Mouse (Mus musculus) limb, embryonic 11.5 days (tissue): ENCODE data around the gene Fam43b. TPM values are rescaled to one million over a fixed set of nuclear protein-coding genes. Genes with fewer than 3 reads are reported as not detected.
A peak's percentile ranks its signal among the peaks of the same experiment; 100 is the strongest.

ENCODE experiments used
- ATAC-seq: fragments of 200-750 bp; cut with Nextera tagmentation; 2 replicates; pipeline ENCODE4 v1.8.0; 2017; ENCODE audit warnings: low read depth; ENCODE audit not compliant: insufficient number of reproducible peaks, low FRiP score, low TSS enrichment
- DNase-seq: peaks from one replicate; pipeline ENCODE4 v3.0.0-alpha.2; 2015; ENCODE audit warnings: low spot score
- H3K27ac ChIP-seq: fragments of 300-500 bp; sonication (generic); replicated peaks from 2 replicates; pipeline ENCODE4 v1.5.1; 2014; ENCODE audit warnings: low read depth, mild to moderate bottlenecking, low read length
- H3K27me3 ChIP-seq: fragments of 300-500 bp; sonication (generic); 2 replicates; pipeline ENCODE4 v1.6.1; 2014; ENCODE audit warnings: mild to moderate bottlenecking, low read length, mixed read lengths; ENCODE audit not compliant: control insufficient read depth, insufficient read depth
- H3K36me3 ChIP-seq: fragments of 300-500 bp; sonication (generic); 2 replicates; pipeline ENCODE4 v1.6.1; 2014; ENCODE audit warnings: mild to moderate bottlenecking, low read length, moderate library complexity, mixed read lengths; ENCODE audit not compliant: control insufficient read depth, insufficient read depth
- H3K4me1 ChIP-seq: fragments of 300-500 bp; sonication (generic); 2 replicates; pipeline ENCODE4 v1.6.1; 2014; ENCODE audit warnings: low read length, mixed read lengths; ENCODE audit not compliant: control insufficient read depth, insufficient read depth
- H3K4me2 ChIP-seq: fragments of 300-500 bp; sonication (generic); 2 replicates; pipeline ENCODE4 v1.6.1; 2014; ENCODE audit warnings: low read depth, mild to moderate bottlenecking, moderate library complexity; ENCODE audit not compliant: severe bottlenecking
- H3K4me3 ChIP-seq: fragments of 300-500 bp; sonication (generic); 2 replicates; pipeline ENCODE4 v1.5.1; 2014; ENCODE audit warnings: low read depth, low read length
- H3K9ac ChIP-seq: fragments of 300-500 bp; sonication (generic); 2 replicates; pipeline ENCODE4 v1.6.1; 2014; ENCODE audit warnings: mild to moderate bottlenecking, low read length
- H3K9me3 ChIP-seq: fragments of 300-500 bp; sonication (generic); 2 replicates; pipeline ENCODE4 v1.6.1; 2016; ENCODE audit warnings: low read length; ENCODE audit not compliant: control insufficient read depth
- WGBS: fragments of 180-500 bp; shearing (Covaris S2); extraction: QIAGEN DNeasy Blood & Tissue Kit; methylation state at CpG from one replicate; pipeline ENCODE4 v1.1.7; 2014; 5-methylcytosine and 5-hydroxymethylcytosine counted together
- polyA plus RNA-seq: library from polyadenylated mRNA; unstranded; fragments of >200 nt; fragmentation: Nextera tagmentation; extraction: Ambion mirVana; gene quantifications from 2 replicates; pipeline ENCODE4 v1.2.1, GENCODE M21; 2014

Gene Fam43b
- polyA plus RNA-seq, 1 experiment from 2014 or later: not detected

- Histone ChIP-seq H3K27me3 (no peaks in the 10 kb centered on the region), H3K4me1 (0 out of 2 replicates have a peak, but pooled peaks cover 3% of the 10 kb centered on the region), H3K27ac (no peak overlapping the region), H3K9ac (no peak overlapping the region), H3K36me3 (no peaks in the 10 kb centered on the region), H3K4me3 (no peak overlapping the region), H3K4me2 (no peak overlapping the region), H3K9me3 (no peaks in the 10 kb centered on the region)
- WGBS: 68% methylated on average over 10 of the region's 10 CpGs
- DNase-seq (no peak), ATAC-seq (no peak)
Measured at GRCm38 (mm10) chr4:138380132-138380689, 16.1 kb downstream of the Fam43b start.

DNA sequence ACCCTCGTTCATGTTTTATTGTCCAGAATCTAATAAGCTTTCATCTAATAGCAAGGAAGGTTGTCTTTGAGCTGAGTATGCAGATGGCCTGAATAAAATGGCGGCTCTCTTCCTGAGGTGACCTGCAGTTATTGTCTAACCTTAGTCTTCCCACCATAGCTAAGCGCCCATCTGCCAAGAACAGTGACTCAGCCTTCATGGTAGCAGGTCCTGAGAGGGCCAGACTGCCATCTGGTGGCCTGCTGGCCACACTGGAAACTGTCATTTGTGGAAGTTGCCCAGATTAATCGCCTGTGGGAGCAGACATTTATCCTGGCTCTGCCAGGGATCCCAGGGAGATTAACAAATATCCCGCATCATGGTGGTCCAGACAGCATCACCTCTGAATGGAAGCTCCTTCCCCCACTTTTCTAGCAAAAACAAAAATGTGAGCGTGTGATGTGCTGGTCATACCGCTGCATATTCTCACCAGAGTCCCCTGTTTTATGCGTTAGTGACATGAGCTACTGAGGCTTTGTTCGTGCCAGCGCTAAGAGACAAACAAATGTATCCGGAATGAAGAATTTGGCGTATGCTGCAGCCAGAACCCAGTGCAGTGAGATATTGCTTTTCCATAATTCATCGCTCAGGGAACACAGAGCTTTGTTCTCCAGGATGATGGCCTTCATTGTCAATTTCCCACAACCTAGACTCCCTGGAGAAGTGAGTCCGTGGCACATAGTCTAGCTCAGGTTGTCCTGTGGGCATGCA is 17.1 kb downstream of the Fam43b start:
- no peaks in the 10 kb centered on the region for H3K36me3 ChIP-seq
- no peak overlapping the region for H3K4me3 ChIP-seq
- no peak overlapping the region for H3K27ac ChIP-seq
- H3K9me3 ChIP-seq: no peaks in the 10 kb centered on the region
- H3K27me3 ChIP-seq: no peaks in the 10 kb centered on the region
- 0 out of 2 replicates have a peak, but pooled peaks cover 3% of the 10 kb centered on the region for H3K4me1 ChIP-seq
- ATAC-seq: no peak
- WGBS: 62% methylated on average over 14 of the region's 14 CpGs
- H3K4me2 ChIP-seq: no peak overlapping the region
- H3K9ac ChIP-seq: no peak overlapping the region
- peak; percentile 65 for DNase-seq

GRCm38 (mm10) chr4:138377526-138377925 is 18.8 kb downstream of the Fam43b start:
- ATAC-seq (no peak), DNase-seq (peak; percentile 73)
- Histone ChIP-seq H3K4me3 (no peak overlapping the region), H3K4me1 (0 out of 2 replicates have a peak, but pooled peaks cover 3% of the 10 kb centered on the region), H3K36me3 (no peaks in the 10 kb centered on the region), H3K9me3 (no peaks in the 10 kb centered on the region), H3K4me2 (no peak overlapping the region), H3K27me3 (no peaks in the 10 kb centered on the region), H3K9ac (no peak overlapping the region), H3K27ac (no peak overlapping the region)
- WGBS: 48% methylated on average over 6 of the region's 6 CpGs

DNA sequence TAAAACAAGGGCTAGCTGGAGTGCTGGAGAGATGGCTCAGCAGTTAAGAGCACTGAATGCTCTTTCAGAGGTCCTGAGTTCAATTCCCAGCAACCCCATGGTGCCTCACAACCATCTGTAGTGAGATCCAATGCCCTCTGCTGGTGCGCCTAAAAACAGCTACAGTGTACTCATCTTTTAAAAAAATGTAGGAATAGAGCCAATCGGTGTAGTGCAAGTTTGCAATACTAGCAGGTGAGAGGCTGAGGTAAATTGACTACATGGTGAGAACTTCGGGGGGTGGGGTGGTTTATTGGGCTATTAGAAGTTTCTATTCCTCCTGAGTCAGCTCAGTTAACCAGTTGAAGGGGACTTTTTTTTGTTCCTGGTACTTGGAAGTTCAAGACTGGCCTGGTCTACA is 21.2 kb downstream of the Fam43b start:
- Histone ChIP-seq H3K9me3 (no peaks in the 10 kb centered on the region), H3K4me3 (no peak overlapping the region), H3K36me3 (no peaks in the 10 kb centered on the region), H3K9ac (no peak overlapping the region), H3K27ac (no peak overlapping the region), H3K4me1 (0 out of 2 replicates have a peak, but pooled peaks cover 3% of the 10 kb centered on the region), H3K27me3 (no peaks in the 10 kb centered on the region), H3K4me2 (no peak overlapping the region)
- DNase-seq (no peak), ATAC-seq (no peak)
- whole genome bisulfite sequencing: 80% methylated on average over 3 of the region's 3 CpGs

GRCm38 (mm10) chr4:138370996-138371516 is 25.3 kb downstream of the Fam43b start:
- Histone ChIP-seq H3K4me1 (0 out of 2 replicates have a peak, but pooled peaks cover 3% of the 10 kb centered on the region), H3K27me3 (no peaks in the 10 kb centered on the region), H3K9me3 (no peaks in the 10 kb centered on the region), H3K36me3 (no peaks in the 10 kb centered on the region), H3K27ac (no peak overlapping the region), H3K9ac (no peak overlapping the region), H3K4me3 (no peak overlapping the region), H3K4me2 (no peak overlapping the region)
- 82% methylated on average over 5 of the region's 5 CpGs for WGBS
- DNase-seq: no peak
- ATAC-seq: no peak

- Histone ChIP-seq H3K27me3 (no peaks in the 10 kb centered on the region), H3K4me2 (no peak overlapping the region), H3K4me3 (no peak overlapping the region), H3K9ac (no peak overlapping the region), H3K9me3 (no peaks in the 10 kb centered on the region), H3K4me1 (0 out of 2 replicates have a peak, but pooled peaks cover 3% of the 10 kb centered on the region), H3K36me3 (no peaks in the 10 kb centered on the region), H3K27ac (no peak overlapping the region)
- WGBS: 77% methylated on average over 12 of the region's 12 CpGs
- ATAC-seq (no peak), DNase-seq (no peak)
Measured at GRCm38 (mm10) chr4:138368498-138369260, 27.6 kb downstream of the Fam43b start.

- 0 out of 2 replicates have a peak, but pooled peaks cover 3% of the 10 kb centered on the region for H3K4me1 ChIP-seq
- DNase-seq (peak; percentile 82), ATAC-seq (peak; percentile 75; the same call in 1 of the 2 replicates)
- no peaks in the 10 kb centered on the region for H3K9me3 ChIP-seq
- no peaks in the 10 kb centered on the region for H3K27me3 ChIP-seq
- H3K27ac ChIP-seq: no peak within 1 kb of the TSS
- H3K4me2 ChIP-seq: peak within 1 kb of the TSS; percentile 75
- H3K4me3 ChIP-seq: peak within 1 kb of the TSS; percentile 34
- WGBS: 9% methylated on average over 34 of the region's 34 CpGs
- H3K36me3 ChIP-seq: no peaks in the 10 kb centered on the region
- H3K9ac ChIP-seq: peak within 1 kb of the TSS; percentile 55
Measured at GRCm38 (mm10) chr4:138367641-138368497, 28.5 kb downstream of the Fam43b start, which contains the start of gene Cda. Cda (minus strand) TSS chr4:138367992.
